Mouse (Mus musculus) MN1 (cell line): ENCODE results near the gene Ino80b.

Experiments used
- DNase-seq: peaks from one replicate; pipeline ENCODE4 v3.0.0-alpha.2; 2016; ENCODE audit warnings: low spot score

The Ino80b gene

GRCm38 (mm10) chr6:83117165-83117438 is 8.1 kb downstream of the Ino80b start:
- DNase-seq: no peak

GRCm38 (mm10) chr6:83116373-83117164 is 8.7 kb downstream of the Ino80b start:
- DNase-seq: no peak

- DNase-seq: no peak
Observed at GRCm38 (mm10) chr6:83115682-83116372, 9.4 kb downstream of the Ino80b start.

- DNase-seq: peak; percentile 94
Observed at GRCm38 (mm10) chr6:83115011-83115671, 10.1 kb downstream of the Ino80b start, which contains the start of gene Mogs. Gene Mogs, plus strand, starts transcription at chr6:83115496.

GRCm38 (mm10) chr6:83111510-83112136 is 13.6 kb downstream of the Ino80b start:
- no peak for DNase-seq

- peak; percentile 83 for DNase-seq
Observed at GRCm38 (mm10) chr6:83108762-83109668, 16.2 kb downstream of the Ino80b start, which contains the start of gene Mrpl53. Gene Mrpl53, plus strand, starts transcription at chr6:83109040.

GRCm38 (mm10) chr6:83107566-83108400 is 17.4 kb downstream of the Ino80b start:
- peak; percentile 92 for DNase-seq

GRCm38 (mm10) chr6:83104158-83104557 is 21.1 kb downstream of the Ino80b start:
- no peak for DNase-seq

GRCm38 (mm10) chr6:83103130-83103650 is 22.0 kb downstream of the Ino80b start:
- DNase-seq: no peak

GRCm38 (mm10) chr6:83101688-83102556 is 23.3 kb downstream of the Ino80b start:
- peak; percentile 63 for DNase-seq

- DNase-seq: peak; percentile 81
Observed at GRCm38 (mm10) chr6:83101316-83101687, 23.9 kb downstream of the Ino80b start, which contains the start of the genes Ccdc142 and Gm42688. Gene Ccdc142, plus strand, starts transcription at chr6:83101601. Gene Gm42688, plus strand, starts transcription at chr6:83101617.

- no peak for DNase-seq
Observed at GRCm38 (mm10) chr6:83098411-83098810, 26.8 kb downstream of the Ino80b start.

GRCm38 (mm10) chr6:83095968-83096367 is 29.3 kb downstream of the Ino80b start:
- DNase-seq: no peak

- no peak for DNase-seq
Observed at GRCm38 (mm10) chr6:83092416-83093127, 32.7 kb downstream of the Ino80b start.

- DNase-seq: no peak
Observed at GRCm38 (mm10) chr6:83087926-83088260, 37.3 kb downstream of the Ino80b start.

GRCm38 (mm10) chr6:83087205-83087925 is 37.9 kb downstream of the Ino80b start:
- peak; percentile 71 for DNase-seq

- DNase-seq: no peak
Observed at GRCm38 (mm10) chr6:83086121-83087035, 38.9 kb downstream of the Ino80b start, which contains the start of gene Lbx2. Gene Lbx2, plus strand, starts transcription at chr6:83086367.
